Mouse (Mus musculus) cerebellum, postnatal 25 days (tissue): ENCODE measurements around the gene Tex101.
"Not testable (repeated sequence)": the region's sequence is repeated elsewhere in the genome, so short reads cannot be mapped to it uniquely, and the experiment has no call there.

Experiments used
- DNase-seq, 2 experiments: peaks; one replicate each; pipeline ENCODE4 v3.0.0; 2021; ENCODE audit warnings: mixed read lengths in 2 of 2

The Tex101 gene

GRCm38 (mm10) chr7:24630116-24630880 is 46.2 kb downstream of the Tex101 start:
- DNase-seq: no peak

- no peak for DNase-seq
Measured at GRCm38 (mm10) chr7:24629672-24630071, 46.8 kb downstream of the Tex101 start.

- peak; percentile 36 to 71 for DNase-seq
Measured at GRCm38 (mm10) chr7:24628685-24629610, 47.5 kb downstream of the Tex101 start.

GRCm38 (mm10) chr7:24622967-24623366 is 53.5 kb downstream of the Tex101 start:
- DNase-seq: no peak

- no peak for DNase-seq
Measured at GRCm38 (mm10) chr7:24621193-24621592, 55.3 kb downstream of the Tex101 start.

GRCm38 (mm10) chr7:24619671-24620397 is 56.6 kb downstream of the Tex101 start:
- DNase-seq: no peak

GRCm38 (mm10) chr7:24618374-24618773 is 58.1 kb downstream of the Tex101 start:
- DNase-seq: not testable (repeated sequence)
